Mouse (Mus musculus) duodenum, adult 2 months (tissue): Measurements from ENCODE around the gene Olfr1181. TPM values are rescaled to one million over a fixed set of nuclear protein-coding genes. Genes with fewer than 3 reads are reported as not detected.

Experiments
- polyA plus RNA-seq: library from polyadenylated mRNA; depleted of rRNA; stranded (reverse); fragments of >200 nt; gene quantifications from 2 replicates; pipeline ENCODE4 v1.2.3, GENCODE M21; 2012; ENCODE audit warnings: low replicate concordance; rRNA removed

The Olfr1181 gene
- not detected in 2 replicates for polyA plus RNA-seq

GRCm38 (mm10) chr2:88426071-88426470 lies at the start of gene Olfr1181:
Gene Olfr1181 (minus strand): TSS chr2:88426171.

GRCm38 (mm10) chr2:88454567-88454966 lies 28.6 kb upstream of the Olfr1181 start, which contains the start of gene Olfr1183:
Gene Olfr1183 (plus strand): TSS chr2:88454867.

GRCm38 (mm10) chr2:88449031-88449430 lies 23.1 kb upstream of the Olfr1181 start, which contains the start of gene Gm13757:
Gene Gm13757 (minus strand): TSS chr2:88449131.

GRCm38 (mm10) chr2:88419051-88419450 lies 6.9 kb downstream of the Olfr1181 start, which contains the start of gene Olfr1180:
Gene Olfr1180 (minus strand): TSS chr2:88419151.

GRCm38 (mm10) chr2:88406353-88406752 lies 19.6 kb downstream of the Olfr1181 start, which contains the start of gene Olfr1179:
Gene Olfr1179 (minus strand): TSS chr2:88406453.

GRCm38 (mm10) chr2:88386762-88387161 lies 39.2 kb downstream of the Olfr1181 start, which contains the start of gene Olfr1178:
Gene Olfr1178 (plus strand): TSS chr2:88387062.

Other genes starting within 250 kb of the Olfr1181 start
- not detected in 2 replicates for gene Olfr1168, start 244.3 kb downstream of the Olfr1181 start, polyA plus RNA-seq
- gene Olfr1170, start 197.8 kb downstream of the Olfr1181 start, polyA plus RNA-seq: not detected in 2 replicates
- gene Olfr1173, start 146.3 kb downstream of the Olfr1181 start, polyA plus RNA-seq: not detected in 2 replicates
- gene Olfr1174-ps, start 111.0 kb downstream of the Olfr1181 start, polyA plus RNA-seq: not detected in 2 replicates
- not detected in 2 replicates for gene Olfr1175-ps, start 99.0 kb downstream of the Olfr1181 start, polyA plus RNA-seq
- gene Olfr1176, start 89.5 kb downstream of the Olfr1181 start, polyA plus RNA-seq: not detected in 2 replicates
- not detected in 2 replicates for gene Olfr1177-ps, start 79.7 kb downstream of the Olfr1181 start, polyA plus RNA-seq
- gene Olfr1178, start 39.1 kb downstream of the Olfr1181 start, polyA plus RNA-seq: not detected in 2 replicates
- gene Olfr1179, start 19.7 kb downstream of the Olfr1181 start, polyA plus RNA-seq: not detected in 2 replicates
- not detected in 2 replicates for gene Olfr1180, start 7.0 kb downstream of the Olfr1181 start, polyA plus RNA-seq
- not detected in 2 replicates for gene Gm13757, start 23.0 kb upstream of the Olfr1181 start, polyA plus RNA-seq
- gene Olfr1183, start 28.7 kb upstream of the Olfr1181 start, polyA plus RNA-seq: not detected in 2 replicates
- gene Olfr1184, start 57.4 kb upstream of the Olfr1181 start, polyA plus RNA-seq: not detected in 2 replicates
- gene Olfr1185-ps1, start 67.1 kb upstream of the Olfr1181 start, polyA plus RNA-seq: not detected in 2 replicates
- gene Olfr1186, start 92.4 kb upstream of the Olfr1181 start, polyA plus RNA-seq: not detected in 2 replicates
- gene Olfr1188, start 130.8 kb upstream of the Olfr1181 start, polyA plus RNA-seq: not detected in 2 replicates
- gene Olfr1189, start 160.3 kb upstream of the Olfr1181 start, polyA plus RNA-seq: not detected in 2 replicates
- not detected in 2 replicates for gene Olfr1191-ps1, start 214.4 kb upstream of the Olfr1181 start, polyA plus RNA-seq
- gene Olfr1192-ps1, start 222.3 kb upstream of the Olfr1181 start, polyA plus RNA-seq: not detected in 2 replicates
- gene Olfr1193, start 249.5 kb upstream of the Olfr1181 start, polyA plus RNA-seq: not detected in 2 replicates